Mouse (Mus musculus): ENCODE data around the gene Slc22a8. TPM values are rescaled to one million over a fixed set of nuclear protein-coding genes. Genes with fewer than 3 reads are reported as not detected.
A peak's percentile ranks its signal among the peaks of the same experiment; 100 is the strongest.

The Slc22a8 gene
- polyA plus RNA-seq, 1 experiment from 2014 or later = 0.09 TPM

DNA sequence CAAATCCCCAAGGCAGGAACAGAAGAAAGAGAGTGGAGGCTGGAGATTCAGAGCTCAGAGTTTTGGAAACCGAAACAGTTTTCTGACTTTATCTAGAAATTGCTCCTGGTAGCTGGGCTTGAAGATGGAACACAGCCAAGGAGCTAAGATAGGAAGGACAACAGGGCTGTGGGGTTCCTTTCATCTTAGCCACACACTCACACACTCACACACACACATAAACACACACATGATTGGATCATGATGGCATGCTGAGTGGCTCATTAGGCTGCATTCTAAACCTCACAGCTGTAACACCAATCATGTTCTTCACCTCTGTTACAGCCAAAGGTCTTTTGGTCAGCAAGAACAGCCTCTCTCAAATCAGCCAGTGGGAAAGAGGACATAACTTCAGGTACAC is 41.0 kb downstream of the Slc22a8 start:
- Histone ChIP-seq H3K9me3 (ENCODE audit: control insufficient read depth, low read length) (no peaks in the 10 kb centered on the region), H3K36me3 (ENCODE audit: control insufficient read depth, insufficient read depth, low read length) (no peaks in the 10 kb centered on the region), H3K4me2 (ENCODE audit: low read depth, low read length) (no peak overlapping the region), H3K27ac (ENCODE audit: low read length) (no peak overlapping the region), H3K9ac (ENCODE audit: low read length) (no peak overlapping the region), H3K4me1 (replicated peaks; ENCODE audit: control insufficient read depth, insufficient read depth, low read length) (no peaks in the 10 kb centered on the region), H3K27me3 (ENCODE audit: control insufficient read depth, insufficient read depth, low read depth, low read length) (no peaks in the 10 kb centered on the region), H3K4me3 (ENCODE audit: low read length) (no peak overlapping the region)
- ATAC-seq (ENCODE audit: low read depth) = no peak
- 36% methylated on average over 1 of the region's 1 CpGs for WGBS

DNA sequence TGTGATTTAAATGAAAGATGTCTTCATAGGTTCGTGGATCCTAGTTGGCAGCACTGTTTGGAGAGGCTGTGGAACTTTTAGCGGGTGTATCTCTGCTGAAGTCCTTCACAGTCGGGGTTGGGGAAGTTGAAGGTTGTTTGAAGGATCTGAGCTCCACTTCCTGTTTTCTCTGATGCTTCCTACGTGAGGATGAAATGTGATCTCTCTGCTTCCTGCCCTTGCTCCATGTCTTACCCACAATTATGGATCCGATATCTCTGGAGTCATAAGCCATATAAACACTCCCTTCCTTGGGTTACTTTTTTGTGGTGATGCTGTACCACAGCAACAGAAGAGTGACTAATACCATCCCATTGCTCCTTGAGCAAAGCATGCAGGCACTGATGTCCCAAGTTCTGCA is 51.0 kb downstream of the Slc22a8 start:
- Histone ChIP-seq H3K4me2 (ENCODE audit: low read depth, low read length) (no peak overlapping the region), H3K4me1 (replicated peaks; ENCODE audit: control insufficient read depth, insufficient read depth, low read length) (no peaks in the 10 kb centered on the region), H3K9me3 (ENCODE audit: control insufficient read depth, low read length) (no peaks in the 10 kb centered on the region), H3K27me3 (ENCODE audit: control insufficient read depth, insufficient read depth, low read depth, low read length) (no peaks in the 10 kb centered on the region), H3K27ac (ENCODE audit: low read length) (no peak overlapping the region), H3K36me3 (ENCODE audit: control insufficient read depth, insufficient read depth, low read length) (no peaks in the 10 kb centered on the region), H3K4me3 (ENCODE audit: low read length) (no peak overlapping the region), H3K9ac (ENCODE audit: low read length) (no peak overlapping the region)
- ATAC-seq (ENCODE audit: low read depth) = no peak
- WGBS = 27% methylated on average over 5 of the region's 5 CpGs

DNA sequence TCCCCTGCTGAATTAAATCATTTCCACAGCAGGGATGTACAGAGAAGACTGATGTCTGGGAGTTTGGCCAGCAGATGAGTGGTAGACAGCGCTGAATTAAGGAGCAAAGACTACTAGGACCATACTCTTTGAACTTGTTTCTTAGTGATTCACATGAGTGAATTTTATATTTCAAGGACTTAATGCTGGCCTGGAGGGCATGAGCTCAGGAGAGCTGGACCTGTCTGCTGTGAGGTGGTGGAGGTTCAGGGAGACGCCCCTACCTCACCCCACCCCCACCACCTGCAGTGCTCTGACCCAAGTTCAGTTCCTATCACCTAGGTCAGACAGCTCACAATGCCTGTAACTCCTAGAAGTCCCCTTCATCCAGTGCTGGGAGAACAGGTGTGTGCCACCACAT is 55.3 kb downstream of the Slc22a8 start:
- H3K4me3 ChIP-seq (ENCODE audit: low read length) = no peak overlapping the region
- H3K4me2 ChIP-seq (ENCODE audit: low read depth, low read length) = no peak overlapping the region
- no peaks in the 10 kb centered on the region for H3K27me3 ChIP-seq (ENCODE audit: control insufficient read depth, insufficient read depth, low read depth, low read length)
- no peak for ATAC-seq (ENCODE audit: low read depth)
- no peaks in the 10 kb centered on the region for H3K9me3 ChIP-seq (ENCODE audit: control insufficient read depth, low read length)
- 65% methylated on average over 2 of the region's 2 CpGs for WGBS
- H3K9ac ChIP-seq (ENCODE audit: low read length) = no peak overlapping the region
- no peak overlapping the region for H3K27ac ChIP-seq (ENCODE audit: low read length)
- H3K36me3 ChIP-seq (ENCODE audit: control insufficient read depth, insufficient read depth, low read length) = no peaks in the 10 kb centered on the region
- H3K4me1 ChIP-seq (replicated peaks; ENCODE audit: control insufficient read depth, insufficient read depth, low read length) = no peaks in the 10 kb centered on the region

DNA sequence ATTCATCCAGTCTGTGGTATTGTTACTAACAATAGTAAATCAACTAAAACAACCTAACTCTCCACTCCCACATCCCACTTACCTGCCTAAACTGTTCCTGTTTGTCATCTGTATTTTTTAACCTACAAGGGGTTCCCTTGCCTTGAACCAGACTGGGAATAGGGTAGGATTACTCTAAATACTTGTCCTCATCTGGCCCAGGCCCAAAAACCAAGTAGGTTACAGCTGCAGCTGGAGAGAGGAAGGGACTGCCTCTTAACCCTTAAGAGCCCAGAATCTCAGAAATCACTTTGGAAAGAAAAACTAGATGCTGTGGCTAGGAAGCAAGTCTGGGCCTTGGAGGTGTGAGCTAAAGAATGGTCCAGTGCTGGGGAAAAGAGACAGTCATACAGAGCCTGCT is 64.8 kb downstream of the Slc22a8 start:
- Histone ChIP-seq H3K9ac (ENCODE audit: low read length) (no peak overlapping the region), H3K4me1 (replicated peaks; ENCODE audit: control insufficient read depth, insufficient read depth, low read length) (no peaks in the 10 kb centered on the region), H3K27me3 (ENCODE audit: control insufficient read depth, insufficient read depth, low read depth, low read length) (no peaks in the 10 kb centered on the region), H3K9me3 (ENCODE audit: control insufficient read depth, low read length) (no peaks in the 10 kb centered on the region), H3K36me3 (ENCODE audit: control insufficient read depth, insufficient read depth, low read length) (no peaks in the 10 kb centered on the region), H3K4me2 (ENCODE audit: low read depth, low read length) (no peak overlapping the region), H3K4me3 (ENCODE audit: low read length) (no peak overlapping the region), H3K27ac (ENCODE audit: low read length) (no peak overlapping the region)
- ATAC-seq (ENCODE audit: low read depth) = peak; percentile 43; the same call in 1 of the 2 replicates

DNA sequence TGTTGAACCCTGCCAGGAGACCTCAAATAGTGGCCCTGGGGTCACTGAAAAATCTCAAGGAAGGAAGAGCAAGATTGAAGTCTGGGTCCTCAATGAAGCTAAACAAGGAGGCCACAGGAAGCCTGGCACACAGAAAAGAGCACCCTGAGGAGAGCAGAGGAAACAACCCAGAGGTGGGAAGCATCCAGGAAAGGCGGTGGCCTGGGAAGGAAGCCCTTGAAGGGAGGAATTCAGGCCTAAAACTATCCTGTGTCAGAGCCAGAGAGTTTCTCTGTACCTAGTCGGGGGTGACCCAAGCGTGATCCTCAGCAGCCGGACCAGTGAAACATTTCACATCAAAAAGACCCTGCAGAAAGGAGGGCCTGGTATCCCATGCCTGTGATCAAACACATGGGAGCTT is 65.3 kb downstream of the Slc22a8 start:
- WGBS = 61% methylated on average over 4 of the region's 4 CpGs
- Histone ChIP-seq H3K27me3 (ENCODE audit: control insufficient read depth, insufficient read depth, low read depth, low read length) (no peaks in the 10 kb centered on the region), H3K9ac (ENCODE audit: low read length) (no peak overlapping the region), H3K4me3 (ENCODE audit: low read length) (no peak overlapping the region), H3K36me3 (ENCODE audit: control insufficient read depth, insufficient read depth, low read length) (no peaks in the 10 kb centered on the region), H3K4me1 (replicated peaks; ENCODE audit: control insufficient read depth, insufficient read depth, low read length) (no peaks in the 10 kb centered on the region), H3K9me3 (ENCODE audit: control insufficient read depth, low read length) (no peaks in the 10 kb centered on the region), H3K4me2 (ENCODE audit: low read depth, low read length) (no peak overlapping the region), H3K27ac (ENCODE audit: low read length) (no peak overlapping the region)
- ATAC-seq (ENCODE audit: low read depth) = no peak

Other genes with a start within 250 kb of the Slc22a8 start
- gene Slc22a30, start 186.1 kb upstream of the Slc22a8 start, polyA plus RNA-seq (2015; fragmentation: Nextera tagmentation; extraction: Ambion mirVana) = 0.11 TPM in 1 of 2 replicates, not detected in the other
- not detected in 2 replicates for gene Slc22a6, start 26.8 kb downstream of the Slc22a8 start, polyA plus RNA-seq (2015; fragmentation: Nextera tagmentation; extraction: Ambion mirVana)
- 0.10 and 0.21 TPM in 2 replicates for gene Chrm1, start 72.5 kb downstream of the Slc22a8 start, polyA plus RNA-seq (2015; fragmentation: Nextera tagmentation; extraction: Ambion mirVana)
- gene Slc3a2, start 132.1 kb downstream of the Slc22a8 start, polyA plus RNA-seq (2015; fragmentation: Nextera tagmentation; extraction: Ambion mirVana) = 77.0 and 78.8 TPM in 2 replicates
- 75.5 and 78.9 TPM in 2 replicates for gene Wdr74, start 144.6 kb downstream of the Slc22a8 start, polyA plus RNA-seq (2015; fragmentation: Nextera tagmentation; extraction: Ambion mirVana)
- 0.83 and 2.7 TPM in 2 replicates for gene 1700092M07Rik, start 149.5 kb downstream of the Slc22a8 start, polyA plus RNA-seq (2015; fragmentation: Nextera tagmentation; extraction: Ambion mirVana)
- gene Stx5a, start 150.2 kb downstream of the Slc22a8 start, polyA plus RNA-seq (2015; fragmentation: Nextera tagmentation; extraction: Ambion mirVana) = 162 and 174 TPM in 2 replicates
- 186 and 190 TPM in 2 replicates for gene Nxf1, start 165.8 kb downstream of the Slc22a8 start, polyA plus RNA-seq (2015; fragmentation: Nextera tagmentation; extraction: Ambion mirVana)
- 188 and 194 TPM in 2 replicates for gene Tmem223, start 179.7 kb downstream of the Slc22a8 start, polyA plus RNA-seq (2015; fragmentation: Nextera tagmentation; extraction: Ambion mirVana)
- gene Tmem179b, start 183.2 kb downstream of the Slc22a8 start, polyA plus RNA-seq (2015; fragmentation: Nextera tagmentation; extraction: Ambion mirVana) = 88.2 and 89.7 TPM in 2 replicates
- 24.0 and 26.0 TPM in 2 replicates for gene Taf6l, start 195.2 kb downstream of the Slc22a8 start, polyA plus RNA-seq (2015; fragmentation: Nextera tagmentation; extraction: Ambion mirVana)
- gene Polr2g, start 207.3 kb downstream of the Slc22a8 start, polyA plus RNA-seq (2015; fragmentation: Nextera tagmentation; extraction: Ambion mirVana) = 140 and 147 TPM in 2 replicates
- 5.5 and 5.6 TPM in 2 replicates for gene Zbtb3, start 211.3 kb downstream of the Slc22a8 start, polyA plus RNA-seq (2015; fragmentation: Nextera tagmentation; extraction: Ambion mirVana)
- gene Ttc9c, start 228.1 kb downstream of the Slc22a8 start, polyA plus RNA-seq (2015; fragmentation: Nextera tagmentation; extraction: Ambion mirVana) = 55.2 and 56.5 TPM in 2 replicates
- gene Hnrnpul2, start 228.8 kb downstream of the Slc22a8 start, polyA plus RNA-seq (2015; fragmentation: Nextera tagmentation; extraction: Ambion mirVana) = 4.4 and 5.0 TPM in 2 replicates
- not detected in 2 replicates for gene AC129217.1, start 238.5 kb downstream of the Slc22a8 start, polyA plus RNA-seq (2015; fragmentation: Nextera tagmentation; extraction: Ambion mirVana)
- 54.1 and 54.6 TPM in 2 replicates for gene Bscl2, start 246.2 kb downstream of the Slc22a8 start, polyA plus RNA-seq (2015; fragmentation: Nextera tagmentation; extraction: Ambion mirVana)
- 2.8 and 3.3 TPM in 2 replicates for gene Gng3, start 247.9 kb downstream of the Slc22a8 start, polyA plus RNA-seq (2015; fragmentation: Nextera tagmentation; extraction: Ambion mirVana)

Measured in lung, embryonic 16.5 days (tissue).